Mouse (Mus musculus) limb, embryonic 12.5 days (tissue): ENCODE measurements around the gene Adat1. TPM values are rescaled to one million over a fixed set of nuclear protein-coding genes. Genes with fewer than 3 reads are reported as not detected.
"Not testable (repeated sequence)": the region's sequence is repeated elsewhere in the genome, so short reads cannot be mapped to it uniquely, and the experiment has no call there.

Source experiments
- ATAC-seq: fragments of 200-750 bp; cut with Nextera tagmentation; 2 replicates; pipeline ENCODE4 v1.8.0; 2017; ENCODE audit warnings: low read depth, moderate TSS enrichment; ENCODE audit not compliant: insufficient number of reproducible peaks, insufficient read depth, low FRiP score, low TSS enrichment
- H3K27ac ChIP-seq: fragments of 300-500 bp; sonication (generic); 2 replicates; pipeline ENCODE4 v1.5.1; 2016; ENCODE audit warnings: mild to moderate bottlenecking, moderate library complexity
- H3K27me3 ChIP-seq: fragments of 300-500 bp; sonication (generic); 2 replicates; pipeline ENCODE4 v1.6.1; 2016; ENCODE audit warnings: mild to moderate bottlenecking, moderate library complexity
- H3K36me3 ChIP-seq: fragments of 300-500 bp; sonication (generic); 2 replicates; pipeline ENCODE4 v1.6.1; 2016; ENCODE audit warnings: mild to moderate bottlenecking, moderate library complexity
- H3K4me1 ChIP-seq: fragments of 300-500 bp; sonication (generic); replicated peaks from 2 replicates; pipeline ENCODE4 v1.6.1; 2016
- H3K4me2 ChIP-seq: fragments of 300-500 bp; sonication (generic); 2 replicates; pipeline ENCODE4 v1.6.1; 2016; ENCODE audit warnings: mild to moderate bottlenecking, moderate library complexity
- H3K4me3 ChIP-seq: fragments of 300-500 bp; sonication (generic); replicated peaks from 2 replicates; pipeline ENCODE4 v1.5.1; 2016; ENCODE audit warnings: mild to moderate bottlenecking
- H3K9ac ChIP-seq: fragments of 300-500 bp; sonication (generic); replicated peaks from 2 replicates; pipeline ENCODE4 v1.6.1; 2016; ENCODE audit warnings: mild to moderate bottlenecking, moderate library complexity
- H3K9me3 ChIP-seq: fragments of 300-500 bp; sonication (generic); 2 replicates; pipeline ENCODE4 v1.6.1; 2016; ENCODE audit warnings: mild to moderate bottlenecking, moderate library complexity
- WGBS: fragments of 180-500 bp; shearing (Covaris S2); methylation state at CpG from one replicate; pipeline ENCODE4 v1.1.7; 2016; 5-methylcytosine and 5-hydroxymethylcytosine counted together
- polyA plus RNA-seq: library from polyadenylated mRNA; unstranded; fragments of >200 nt; fragmentation: Nextera tagmentation; extraction: Ambion mirVana; gene quantifications from 2 replicates; pipeline ENCODE4 v1.2.1, GENCODE M21; 2016

The Adat1 gene
- polyA plus RNA-seq, 1 experiment from 2014 or later: 13.5 TPM

- not testable (repeated sequence) for ATAC-seq
These were observed 53.8 kb downstream of the Adat1 start for GRCm38 (mm10) chr8:111938076-111938985.

DNA sequence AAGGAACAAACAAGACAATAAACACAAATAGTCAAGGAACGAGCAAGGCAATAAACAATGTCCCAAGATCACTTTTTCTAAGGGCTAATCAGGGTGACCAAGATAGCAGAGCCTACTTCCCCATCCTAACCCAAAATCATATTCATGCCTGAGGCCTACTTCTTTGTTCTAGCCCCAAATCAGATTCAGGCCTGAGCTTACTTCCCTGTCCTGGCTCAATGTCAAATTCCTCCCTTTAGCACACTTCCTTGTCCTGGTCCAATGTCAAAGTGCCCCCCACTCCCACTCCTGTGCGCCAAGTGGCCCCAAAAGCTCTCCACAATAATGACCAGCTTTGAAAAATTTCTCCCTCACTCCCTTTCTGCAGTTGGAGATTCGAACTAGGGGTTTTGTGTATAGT lies 54.9 kb downstream of the Adat1 start:
- WGBS: 72% methylated on average over 3 of the region's 3 CpGs

More at GRCm38 (mm10) chr8:111938076-111938985, 53.8 kb downstream of the Adat1 start:
- not testable (repeated sequence) for H3K27me3 ChIP-seq, H3K4me3 ChIP-seq, H3K9ac ChIP-seq, H3K27ac ChIP-seq, H3K9me3 ChIP-seq, H3K36me3 ChIP-seq, H3K4me2 ChIP-seq
- peaks cover 20% of the 10 kb centered on the region for H3K4me1 ChIP-seq
- 85% methylated on average over 9 of the region's 9 CpGs for WGBS

DNA sequence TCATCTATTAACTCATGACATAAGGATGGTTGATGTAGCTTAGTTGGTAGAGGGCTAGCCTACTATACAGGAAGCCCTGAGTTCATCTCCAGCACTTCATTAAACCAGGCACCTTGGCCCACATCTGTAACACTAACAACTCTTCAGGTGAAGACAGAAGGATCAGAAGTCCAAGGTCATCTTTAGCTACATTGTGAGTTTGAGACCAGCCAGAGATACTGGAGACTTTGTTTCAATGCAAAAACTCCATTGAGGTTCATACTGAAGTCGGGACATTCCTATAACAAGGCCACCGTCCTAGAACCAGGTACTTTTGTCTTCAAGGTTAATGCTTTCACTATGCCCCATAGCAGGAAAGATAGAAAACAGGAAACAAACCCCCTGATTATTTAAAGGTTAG lies 57.9 kb downstream of the Adat1 start:
- Histone ChIP-seq H3K9me3 (no peaks in the 10 kb centered on the region), H3K36me3 (peaks cover 6% of the 10 kb centered on the region; the same call in 1 of the 2 replicates), H3K9ac (no peak overlapping the region), H3K27me3 (no peaks in the 10 kb centered on the region), H3K4me1 (peaks cover 21% of the 10 kb centered on the region), H3K4me3 (no peak overlapping the region), H3K27ac (no peak overlapping the region), H3K4me2 (peak overlapping the region; percentile 89)
- ATAC-seq: no peak
- whole genome bisulfite sequencing: 89% methylated on average over 2 of the region's 2 CpGs

More for the DNA sequence above, 54.9 kb downstream of the Adat1 start:
- Histone ChIP-seq H3K9me3 (no peaks in the 10 kb centered on the region), H3K36me3 (no peaks in the 10 kb centered on the region), H3K27me3 (no peaks in the 10 kb centered on the region), H3K27ac (no peak overlapping the region), H3K4me2 (no peak overlapping the region), H3K4me1 (peaks cover 31% of the 10 kb centered on the region), H3K4me3 (no peak overlapping the region), H3K9ac (no peak overlapping the region)
- ATAC-seq: no peak

GRCm38 (mm10) chr8:111933348-111934076 lies 58.6 kb downstream of the Adat1 start, which contains the start of gene Tmem231:
TSS of gene Tmem231 (minus strand) at chr8:111933881.
- H3K9ac ChIP-seq: peak within 1 kb of the TSS; percentile 71
- H3K4me1 ChIP-seq: peaks cover 21% of the 10 kb centered on the region
- under 1% methylated on average over 53 of the region's 53 CpGs for WGBS
- H3K9me3 ChIP-seq: no peaks in the 10 kb centered on the region
- H3K4me3 ChIP-seq: peak within 1 kb of the TSS; percentile 81
- no peaks in the 10 kb centered on the region for H3K27me3 ChIP-seq
- peak; percentile 98 for ATAC-seq
- peak within 1 kb of the TSS; percentile 88 for H3K27ac ChIP-seq
- H3K36me3 ChIP-seq: peaks cover 12% of the 10 kb centered on the region; the same call in 1 of the 2 replicates
- peak within 1 kb of the TSS; percentile 89 for H3K4me2 ChIP-seq

GRCm38 (mm10) chr8:111932580-111933336 lies 59.3 kb downstream of the Adat1 start:
- peak; percentile 34; the same call in 1 of the 2 replicates for ATAC-seq

DNA sequence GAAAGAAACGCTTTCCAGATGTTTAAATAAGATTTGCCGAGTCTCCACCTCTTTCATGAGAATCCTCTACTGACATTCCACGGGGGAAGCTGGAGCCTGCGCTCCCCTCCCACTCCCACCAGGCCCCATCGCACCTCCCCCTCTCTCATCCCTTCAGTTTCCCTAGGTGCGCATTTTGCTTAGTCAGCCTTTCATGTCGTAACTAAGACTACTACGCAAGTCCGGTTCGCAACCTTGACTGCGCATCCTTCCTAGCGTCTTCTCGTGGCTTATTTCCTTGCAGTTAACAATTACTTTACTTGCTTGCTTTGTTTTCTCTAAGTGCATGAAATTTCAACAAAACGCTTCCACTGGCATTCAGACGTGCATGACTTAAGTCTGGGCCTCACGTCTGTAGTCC lies 60.4 kb downstream of the Adat1 start:
- Histone ChIP-seq H3K27ac (no peak overlapping the region), H3K4me2 (no peak overlapping the region), H3K9ac (no peak overlapping the region), H3K27me3 (no peaks in the 10 kb centered on the region), H3K4me3 (no peak overlapping the region), H3K36me3 (peaks cover 12% of the 10 kb centered on the region; the same call in 1 of the 2 replicates), H3K9me3 (no peaks in the 10 kb centered on the region), H3K4me1 (peaks cover 21% of the 10 kb centered on the region)
- ATAC-seq: no peak
- WGBS: 74% methylated on average over 16 of the region's 16 CpGs

More at GRCm38 (mm10) chr8:111932580-111933336, 59.3 kb downstream of the Adat1 start:
- WGBS: 30% methylated on average over 19 of the region's 19 CpGs
- Histone ChIP-seq H3K27me3 (no peaks in the 10 kb centered on the region), H3K4me2 (peak overlapping the region; percentile 89), H3K27ac (peak overlapping the region; percentile 88), H3K9ac (peak overlapping the region; percentile 71), H3K4me3 (peak overlapping the region; percentile 81), H3K4me1 (peaks cover 21% of the 10 kb centered on the region), H3K36me3 (peaks cover 12% of the 10 kb centered on the region; the same call in 1 of the 2 replicates), H3K9me3 (no peaks in the 10 kb centered on the region)

GRCm38 (mm10) chr8:111929648-111930344 lies 62.3 kb downstream of the Adat1 start:
- H3K27ac ChIP-seq: no peak overlapping the region
- H3K9ac ChIP-seq: no peak overlapping the region
- H3K9me3 ChIP-seq: no peaks in the 10 kb centered on the region
- ATAC-seq: no peak
- no peak overlapping the region for H3K4me3 ChIP-seq
- 83% methylated on average over 8 of the region's 8 CpGs for WGBS
- peaks cover 21% of the 10 kb centered on the region for H3K4me1 ChIP-seq
- no peak overlapping the region for H3K4me2 ChIP-seq
- no peaks in the 10 kb centered on the region for H3K27me3 ChIP-seq
- H3K36me3 ChIP-seq: peaks cover 12% of the 10 kb centered on the region; the same call in 1 of the 2 replicates

DNA sequence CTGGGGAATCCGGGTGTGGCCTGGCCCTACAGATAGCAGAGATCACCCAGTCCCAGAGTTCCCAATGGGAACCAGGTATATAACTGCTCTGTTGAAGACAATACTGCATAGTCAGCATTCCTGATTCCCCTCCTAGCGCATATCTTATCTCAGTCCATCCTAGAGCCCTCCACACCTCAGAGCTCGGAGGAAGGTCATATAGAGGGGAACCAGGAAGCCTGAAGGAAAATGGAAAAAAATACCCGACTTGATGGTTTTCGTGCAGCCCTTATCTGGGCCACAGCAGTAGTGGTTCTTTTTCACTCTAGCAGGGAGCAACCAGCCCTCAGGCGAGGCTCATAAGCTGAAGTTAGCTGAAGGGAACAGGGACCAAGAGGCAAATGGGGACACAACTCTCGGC lies 67.1 kb downstream of the Adat1 start:
- Histone ChIP-seq H3K4me1 (no peaks in the 10 kb centered on the region), H3K9ac (no peak overlapping the region), H3K4me3 (no peak overlapping the region), H3K36me3 (peaks cover 12% of the 10 kb centered on the region; the same call in 1 of the 2 replicates), H3K4me2 (no peak overlapping the region), H3K27me3 (no peaks in the 10 kb centered on the region), H3K9me3 (no peaks in the 10 kb centered on the region), H3K27ac (no peak overlapping the region)
- 79% methylated on average over 7 of the region's 7 CpGs for whole genome bisulfite sequencing
- ATAC-seq: no peak

DNA sequence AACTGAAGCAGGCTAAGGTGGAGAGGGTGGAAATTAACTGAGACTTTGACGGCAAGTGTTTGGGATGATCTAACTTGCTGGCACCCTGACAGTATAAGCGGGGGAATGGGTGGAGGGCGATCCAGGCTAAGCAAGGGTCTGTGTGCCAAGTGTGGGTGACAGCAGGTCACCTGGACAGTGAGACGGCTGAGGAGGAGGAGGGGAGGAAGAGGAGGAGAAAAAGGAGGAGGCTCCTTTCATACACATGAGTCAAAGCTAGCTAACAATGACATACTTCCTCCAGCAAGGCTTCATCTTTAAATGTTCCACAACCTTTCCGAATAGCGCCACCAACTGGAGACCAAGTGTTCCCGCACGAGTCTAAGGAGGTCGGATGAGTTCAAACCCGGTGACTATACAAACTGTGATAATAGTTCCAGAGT lies 68.7 kb downstream of the Adat1 start:
- Histone ChIP-seq H3K9ac (no peak overlapping the region), H3K27me3 (no peaks in the 10 kb centered on the region), H3K9me3 (no peaks in the 10 kb centered on the region), H3K36me3 (peaks cover 6% of the 10 kb centered on the region), H3K4me2 (no peak overlapping the region), H3K27ac (no peak overlapping the region), H3K4me1 (no peaks in the 10 kb centered on the region), H3K4me3 (no peak overlapping the region)
- WGBS: 31% methylated on average over 10 of the region's 10 CpGs
- ATAC-seq: no peak

GRCm38 (mm10) chr8:111920971-111921370 lies 71.1 kb downstream of the Adat1 start:
- no peak for ATAC-seq
- 84% methylated on average over 4 of the region's 4 CpGs for WGBS

More at GRCm38 (mm10) chr8:111920971-111921370, 71.1 kb downstream of the Adat1 start:
- H3K27ac ChIP-seq: no peak overlapping the region
- H3K9me3 ChIP-seq: no peaks in the 10 kb centered on the region
- H3K27me3 ChIP-seq: no peaks in the 10 kb centered on the region
- no peaks in the 10 kb centered on the region for H3K4me1 ChIP-seq
- H3K36me3 ChIP-seq: peaks cover 18% of the 10 kb centered on the region
- H3K4me2 ChIP-seq: no peak overlapping the region
- no peak overlapping the region for H3K4me3 ChIP-seq
- no peak overlapping the region for H3K9ac ChIP-seq
